Mouse (Mus musculus): ENCODE results near the gene Runx1.

DNA sequence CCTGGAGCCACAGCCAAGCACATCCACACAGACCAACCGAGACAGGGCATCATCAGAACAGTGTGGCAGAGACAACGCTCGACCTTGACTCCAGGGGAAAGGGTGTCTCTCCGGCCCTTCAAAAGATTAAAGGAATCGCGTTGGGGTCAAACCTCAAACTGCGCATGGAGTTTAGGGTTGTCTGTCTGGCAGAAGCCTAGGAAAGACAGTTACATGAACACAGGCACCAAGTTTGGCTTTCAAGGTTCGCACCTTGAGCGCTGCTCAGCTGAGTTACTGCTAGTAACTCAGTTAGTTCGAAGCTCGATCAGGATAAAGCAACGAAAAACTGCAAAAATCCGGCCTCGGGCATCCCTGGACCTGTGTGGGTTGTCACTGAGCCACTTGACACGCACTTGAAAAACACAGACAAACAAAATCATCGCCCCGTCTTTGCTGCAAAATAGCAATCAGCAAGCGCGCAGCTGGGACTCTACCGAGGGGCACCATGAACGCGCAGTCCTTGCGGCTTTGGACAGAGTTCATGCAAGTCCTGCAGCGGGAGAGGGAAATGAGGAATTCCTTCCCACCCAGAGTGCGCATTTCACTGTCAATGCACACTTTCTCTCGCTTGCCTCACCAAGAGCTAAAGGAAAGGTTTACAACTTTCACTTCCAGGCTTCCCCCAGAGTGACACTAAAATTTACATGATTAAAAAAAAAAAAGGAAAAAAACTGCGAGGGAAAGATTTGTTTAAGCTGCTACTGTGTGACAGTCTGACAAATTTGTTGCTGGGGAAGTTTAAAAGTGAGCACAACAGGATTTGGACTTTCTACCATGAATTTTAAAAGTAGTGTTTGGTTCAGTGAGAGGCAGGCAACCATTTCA is 126.2 kb downstream of the Runx1 start:
- no peak for TF ChIP-seq GATA1 (IDR thresholded peaks at IDR 0.05; ENCODE audit: borderline replicate concordance, low read length)
- no peak for TF ChIP-seq FLI1 (IDR thresholded peaks at IDR 0.05; ENCODE audit: low read length)

Measured in megakaryocyte, embryonic 14.5 days (primary cell).